Mouse (Mus musculus) megakaryocyte, embryonic 14.5 days (primary cell): ENCODE data around the gene Dscam.

ENCODE experiments used
- FLI1 ChIP-seq: IDR thresholded peaks from 2 replicates; pipeline ENCODE4 v1.6.1; 2012; ENCODE audit warnings: low read length, inconsistent platforms, mixed read lengths
- GATA1 ChIP-seq: IDR thresholded peaks from 3 replicates; pipeline ENCODE4 v1.6.1; 2012; ENCODE audit warnings: mixed read lengths, low read length, inconsistent platforms, borderline replicate concordance

GRCm38 (mm10) chr16:97098508-97098907, 72.0 kb downstream of the Dscam start:
- TF ChIP-seq GATA1: no peak
- TF ChIP-seq FLI1: no peak
